Mouse (Mus musculus): ENCODE data around the gene Lrrc3c. TPM values are rescaled to one million over a fixed set of nuclear protein-coding genes. Genes with fewer than 3 reads are reported as not detected.

Lrrc3c gene
- polyA plus RNA-seq (2012) = not detected in 2 replicates

DNA sequence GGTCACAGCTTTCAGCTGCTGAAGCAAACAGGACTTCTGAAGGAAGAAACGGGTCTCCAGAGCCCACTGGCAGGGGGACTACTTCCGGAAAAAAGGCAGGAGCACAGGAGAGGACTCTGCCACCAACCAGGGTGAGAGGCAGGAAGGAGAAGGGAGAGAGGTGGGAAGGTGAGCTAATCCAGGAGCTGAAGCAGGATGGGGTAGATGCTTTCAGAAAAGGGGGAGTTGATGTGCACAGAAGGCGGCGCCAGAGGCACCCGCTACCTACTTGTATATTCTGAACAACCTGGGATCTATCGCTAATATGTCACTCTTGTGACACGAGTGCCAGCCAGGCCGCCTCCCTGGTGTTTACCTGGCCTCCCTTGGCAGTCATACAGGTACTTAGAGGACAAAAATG, at the start of gene Lrrc3c:
Gene Lrrc3c (plus strand): TSS at position 301 of the 400 bp plus-strand sequence.
- no peak for TF ChIP-seq GATA1 (IDR thresholded peaks at IDR 0.05; ENCODE audit: low read length)

DNA sequence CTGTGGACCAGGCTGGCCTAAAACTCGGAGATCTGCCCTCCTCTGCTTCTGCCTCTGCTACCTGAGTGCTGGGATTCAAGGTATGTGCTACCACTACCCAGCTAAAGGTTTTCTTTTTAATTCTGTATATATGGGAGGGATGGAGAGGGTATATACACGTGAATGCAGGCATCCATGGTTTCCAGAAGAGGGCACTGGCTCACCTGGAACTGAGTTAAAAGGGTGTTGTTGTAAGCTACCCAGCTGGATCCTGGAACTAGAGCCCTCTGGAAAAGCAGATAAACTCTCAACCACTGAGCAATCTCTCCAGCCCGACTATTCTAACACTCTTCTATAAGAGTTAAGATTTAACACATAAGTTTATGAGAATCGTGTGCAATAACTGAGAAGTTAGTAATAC, 48.7 kb upstream of the Lrrc3c start:
- no peak for TF ChIP-seq GATA1 (IDR thresholded peaks at IDR 0.05; ENCODE audit: low read length)

DNA sequence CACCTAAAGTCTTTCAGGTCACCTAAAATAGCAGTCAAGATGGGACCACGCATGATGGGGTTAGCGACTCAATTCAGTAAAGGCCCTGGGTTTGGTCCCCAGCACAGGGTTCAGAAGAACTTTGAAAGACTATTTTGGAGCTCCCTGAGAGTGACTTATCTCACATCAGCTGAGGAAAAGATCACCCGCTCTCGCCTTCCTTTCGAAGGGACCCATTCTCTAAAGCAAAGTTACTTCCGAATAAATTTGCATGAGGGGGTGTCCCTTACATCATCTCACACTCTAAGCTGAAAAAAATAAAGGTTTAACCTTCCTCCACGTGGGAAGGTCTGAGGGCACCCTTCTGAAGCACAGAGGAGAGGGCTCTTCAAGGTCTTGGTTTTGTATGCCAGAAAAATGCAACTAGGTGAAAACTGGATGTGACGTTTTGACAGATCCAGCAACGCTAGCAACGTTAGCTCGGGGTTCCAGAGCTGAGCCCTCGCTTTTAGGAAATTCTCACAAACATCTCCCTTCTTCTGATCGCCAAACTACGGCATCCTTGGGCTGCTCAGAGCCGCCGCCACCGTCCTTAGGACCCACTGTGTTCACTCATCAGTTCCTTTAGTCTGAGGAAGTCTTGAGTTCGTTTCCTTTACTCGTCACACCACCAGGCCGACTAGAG, 47.6 kb upstream of the Lrrc3c start:
- no peak for TF ChIP-seq GATA1 (IDR thresholded peaks at IDR 0.05; ENCODE audit: low read length)

DNA sequence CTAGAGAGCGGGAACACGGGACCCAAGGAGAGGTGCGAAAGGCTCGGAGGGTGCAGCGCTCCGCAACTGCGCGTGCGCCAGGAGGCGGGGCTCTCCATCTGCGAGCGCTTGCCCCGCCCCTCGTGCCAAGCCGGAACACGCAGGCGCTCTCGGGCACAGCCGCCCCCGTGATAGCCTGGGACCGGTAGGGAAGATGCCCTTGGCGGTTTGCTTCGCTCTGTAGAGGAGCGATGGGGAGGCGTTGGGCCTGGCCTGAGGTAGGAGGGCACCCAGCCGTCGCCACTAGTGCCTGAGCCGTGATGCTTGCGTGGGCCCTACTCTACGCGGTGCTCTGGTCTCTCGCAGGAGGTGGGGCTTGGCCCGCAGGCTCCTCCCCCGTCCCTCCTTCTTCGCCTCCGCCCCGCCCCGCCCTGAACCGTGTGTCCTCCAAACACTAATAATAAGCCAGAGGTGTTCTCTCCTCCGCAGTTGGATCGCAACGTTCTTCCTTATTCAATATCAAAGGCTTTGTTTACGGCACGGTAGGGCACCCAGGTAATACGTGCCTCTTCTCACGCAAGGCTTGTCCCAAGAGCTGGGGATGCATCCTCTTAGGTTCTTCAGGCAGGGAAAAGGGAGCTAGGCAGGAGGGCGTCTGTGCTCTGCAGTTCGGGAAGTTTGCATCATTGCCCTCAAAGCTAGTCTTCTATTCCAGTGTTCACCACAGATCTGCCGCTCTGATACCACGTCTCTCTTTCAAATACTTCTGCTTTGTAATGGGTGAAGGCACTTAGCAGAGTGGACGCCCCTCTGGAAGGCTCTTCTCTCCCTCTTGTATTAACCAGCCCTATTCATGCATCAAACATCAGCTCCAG, 46.9 kb upstream of the Lrrc3c start, which contains the start of gene Zpbp2:
Gene Zpbp2 (plus strand): TSS at position 123 of the 854 bp plus-strand sequence.
- peak; percentile 86 for TF ChIP-seq GATA1 (IDR thresholded peaks at IDR 0.05; ENCODE audit: low read length)

DNA sequence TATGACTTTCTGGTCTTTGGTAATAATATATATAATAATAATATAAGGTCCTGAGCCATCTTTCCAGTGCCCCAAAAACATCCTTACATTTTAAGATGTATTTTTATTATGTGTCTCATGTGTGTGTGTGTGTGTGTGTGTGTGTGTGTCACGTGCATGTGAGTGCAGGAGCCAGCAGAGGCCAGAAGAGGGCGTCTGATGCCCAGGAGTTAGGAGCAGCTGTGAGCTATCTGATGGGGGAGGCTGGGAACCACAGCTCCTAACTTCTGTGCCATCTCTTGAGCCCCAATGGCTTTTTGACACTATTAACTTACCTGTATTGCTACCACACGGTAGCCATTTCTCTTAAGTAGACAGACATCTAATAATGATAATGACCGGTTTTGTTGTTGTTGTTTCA, 44.1 kb upstream of the Lrrc3c start:
- TF ChIP-seq GATA1 (IDR thresholded peaks at IDR 0.05; ENCODE audit: low read length) = no peak

DNA sequence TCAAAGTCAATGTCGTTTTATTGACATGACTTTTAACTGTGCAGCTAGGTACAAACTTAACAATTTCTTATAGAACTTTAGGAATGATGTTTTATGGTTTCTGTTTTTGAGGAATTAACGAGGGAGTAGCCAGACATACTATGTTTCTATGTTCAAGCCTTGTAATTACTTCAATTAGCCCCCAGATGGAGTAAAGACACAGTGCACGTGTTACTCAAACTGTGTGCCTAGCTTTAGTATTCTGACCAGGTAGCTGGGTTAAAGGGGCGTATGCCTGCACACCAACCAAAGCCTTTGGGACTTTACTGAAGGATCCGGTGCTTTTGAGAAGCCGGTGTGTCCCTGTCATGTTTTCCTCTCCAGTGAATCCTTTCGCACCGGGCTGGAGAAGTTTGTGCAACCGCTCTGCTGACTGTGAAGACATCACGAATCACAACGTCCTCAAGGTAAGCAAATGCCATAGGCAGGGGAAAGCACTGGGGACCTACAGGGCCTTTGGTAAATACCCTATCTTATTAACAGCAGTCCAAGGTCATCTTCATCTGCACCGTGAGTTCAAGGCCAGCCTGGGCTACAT, 42.9 kb upstream of the Lrrc3c start:
- no peak for TF ChIP-seq GATA1 (IDR thresholded peaks at IDR 0.05; ENCODE audit: low read length)

DNA sequence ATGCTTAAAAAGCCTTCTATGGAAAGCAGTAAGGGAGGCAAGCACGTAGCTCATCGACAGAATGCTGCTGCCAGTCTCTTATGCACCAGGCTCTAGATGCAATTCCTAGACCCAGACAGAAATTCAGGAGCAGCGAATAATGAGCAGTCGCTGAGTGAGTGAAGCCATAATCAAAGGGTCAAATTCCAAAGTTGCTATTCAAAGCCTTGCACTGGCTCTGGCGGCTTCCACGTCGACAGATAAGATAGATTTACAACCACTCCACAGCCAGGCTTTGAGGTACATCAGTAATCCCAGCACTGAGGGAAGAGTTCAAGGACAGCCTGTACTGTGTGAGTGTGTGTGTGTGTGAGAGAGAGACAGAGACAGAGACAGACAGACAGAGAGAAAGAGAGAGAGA, 37.1 kb upstream of the Lrrc3c start:
- no peak for TF ChIP-seq GATA1 (IDR thresholded peaks at IDR 0.05; ENCODE audit: low read length)

DNA sequence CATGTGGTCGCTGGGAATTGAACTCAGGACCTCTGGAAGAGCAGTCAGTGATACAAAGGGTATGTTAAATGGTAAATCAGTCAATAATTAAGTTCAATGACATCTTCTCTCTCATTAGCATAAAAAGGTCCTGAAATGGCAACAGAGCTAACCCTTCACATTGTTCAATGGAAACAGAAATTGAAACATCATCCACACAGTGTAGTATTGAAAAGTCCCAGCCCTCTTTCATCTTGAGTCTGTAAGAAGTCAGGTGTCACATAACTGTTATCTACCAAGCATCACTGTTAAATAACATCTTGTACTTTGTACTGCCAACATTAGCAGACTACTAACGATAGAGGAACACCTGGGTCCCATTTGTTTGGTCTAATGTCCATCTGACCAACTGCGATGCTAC, 35.1 kb upstream of the Lrrc3c start:
- no peak for TF ChIP-seq GATA1 (IDR thresholded peaks at IDR 0.05; ENCODE audit: low read length)

DNA sequence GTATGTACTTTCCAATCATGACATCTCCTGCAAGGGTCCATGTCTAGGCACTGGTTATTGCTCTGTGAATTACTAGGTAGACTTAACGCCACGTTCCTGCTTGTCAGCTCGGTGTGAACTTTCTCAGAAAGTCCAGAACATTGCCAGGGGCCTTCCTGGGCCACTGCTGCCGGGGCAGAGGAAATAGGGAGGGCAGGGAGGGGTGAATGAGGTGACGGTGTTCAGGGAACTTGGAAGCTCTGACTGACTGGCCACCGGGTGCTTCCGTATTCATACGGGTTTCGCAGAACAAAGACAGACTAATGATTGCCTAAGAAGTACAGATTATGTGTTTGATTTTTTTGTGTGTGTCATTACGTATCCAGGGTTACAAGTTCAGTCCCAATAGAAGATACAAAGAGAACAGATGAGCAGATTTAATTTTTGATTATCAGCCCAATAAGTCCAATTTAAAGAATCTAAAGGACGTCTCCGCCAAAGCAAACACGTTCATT, 34.1 kb upstream of the Lrrc3c start:
- no peak for TF ChIP-seq GATA1 (IDR thresholded peaks at IDR 0.05; ENCODE audit: low read length)

DNA sequence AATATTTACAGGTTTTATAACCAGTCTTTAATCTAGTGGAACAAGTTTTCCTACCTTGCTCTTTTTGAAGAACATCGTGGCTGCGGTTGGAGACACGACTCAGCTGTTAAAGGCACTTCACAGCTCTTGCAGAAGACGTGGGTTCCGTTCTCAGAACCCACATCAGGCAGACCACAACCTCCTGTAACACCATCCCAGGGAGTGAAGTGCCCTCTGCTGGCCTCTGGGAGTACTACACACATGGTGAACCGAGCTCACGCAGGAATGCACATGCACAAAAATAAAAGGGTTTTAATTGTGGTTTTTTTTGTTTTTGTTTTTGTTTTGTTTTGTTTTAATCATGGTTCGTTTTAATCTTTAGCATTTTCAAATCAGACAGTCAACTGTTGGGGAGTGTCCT, 29.8 kb upstream of the Lrrc3c start:
- TF ChIP-seq GATA1 (IDR thresholded peaks at IDR 0.05; ENCODE audit: low read length) = no peak

DNA sequence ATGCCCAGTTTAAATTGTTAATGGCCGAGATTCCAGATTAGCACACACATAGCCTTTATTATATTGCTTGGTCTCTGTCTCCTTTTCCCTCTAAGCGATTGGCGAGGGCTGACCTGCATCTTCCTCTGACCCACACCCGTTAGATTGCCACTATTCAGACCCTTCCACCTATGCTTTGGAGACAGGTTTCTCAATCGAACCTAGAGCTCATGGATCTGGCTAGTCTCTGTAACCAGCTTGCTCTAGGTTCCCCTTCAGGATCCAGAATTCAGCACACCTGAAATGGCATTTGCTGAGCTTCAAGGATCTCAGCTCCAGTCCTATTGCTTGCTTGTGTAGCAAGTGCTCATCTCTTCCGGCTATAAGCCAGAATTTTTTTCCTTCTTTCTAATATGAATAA, 28.6 kb upstream of the Lrrc3c start:
- TF ChIP-seq GATA1 (IDR thresholded peaks at IDR 0.05; ENCODE audit: low read length) = no peak

DNA sequence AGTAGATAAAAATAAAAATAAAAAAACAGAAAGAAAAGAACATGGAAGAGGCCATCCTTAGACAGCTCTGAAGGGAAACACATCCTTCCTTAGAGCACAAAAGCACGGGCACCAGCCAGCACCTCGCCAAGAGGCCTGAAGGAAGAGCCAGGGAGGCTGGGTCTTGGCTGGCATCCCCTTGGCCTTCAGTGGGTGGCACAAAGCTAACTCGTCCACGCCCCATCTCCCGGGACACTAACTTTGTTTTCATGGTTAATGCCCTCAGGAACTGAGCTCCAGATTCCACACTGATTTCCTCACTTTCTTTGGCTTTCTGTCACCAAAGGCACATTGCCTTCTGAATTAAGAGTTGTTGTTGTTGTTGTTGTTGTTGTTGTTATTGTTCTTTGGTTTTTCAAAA, 20.3 kb upstream of the Lrrc3c start:
- no peak for TF ChIP-seq GATA1 (IDR thresholded peaks at IDR 0.05; ENCODE audit: low read length)

DNA sequence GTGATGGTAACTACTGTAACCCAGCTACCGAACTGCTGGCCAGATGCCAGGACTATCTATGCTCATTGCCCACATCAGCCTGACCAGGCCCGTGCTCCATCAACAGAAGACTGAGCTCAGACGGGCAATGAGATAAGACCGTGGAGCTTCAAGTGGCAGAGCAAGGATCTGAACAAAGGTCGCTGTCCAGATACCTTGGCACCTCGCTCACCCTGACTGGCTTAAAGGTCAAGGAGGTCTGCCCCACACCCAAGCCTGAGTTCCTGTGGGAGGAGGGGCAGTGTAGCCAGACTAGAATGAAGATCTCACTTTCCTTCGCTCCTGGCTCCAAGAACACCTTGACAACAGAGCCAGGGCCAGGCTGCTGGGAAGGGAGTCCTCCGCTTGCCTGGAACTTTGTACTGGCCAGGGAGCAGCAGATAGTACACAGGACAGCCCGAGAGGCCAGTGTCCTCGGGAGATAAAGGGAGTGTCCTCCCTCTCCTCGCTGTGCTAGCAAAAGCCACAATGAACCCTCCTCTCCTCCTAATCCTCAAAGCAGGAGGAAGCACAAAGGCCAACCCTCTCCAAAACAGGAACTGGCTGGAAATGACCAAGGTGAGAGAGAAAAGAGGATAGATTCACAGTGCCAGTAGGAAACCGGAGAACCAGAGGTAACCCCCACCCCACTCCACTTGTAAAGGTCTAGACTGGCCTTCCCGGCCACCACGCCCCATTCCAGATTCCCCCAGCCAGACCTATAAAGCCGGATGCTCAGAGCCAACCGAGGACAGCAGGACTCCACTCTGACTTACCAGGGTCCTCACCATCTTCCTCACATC, 17.6 kb upstream of the Lrrc3c start:
- TF ChIP-seq GATA1 (IDR thresholded peaks at IDR 0.05; ENCODE audit: low read length) = peak; percentile 40

DNA sequence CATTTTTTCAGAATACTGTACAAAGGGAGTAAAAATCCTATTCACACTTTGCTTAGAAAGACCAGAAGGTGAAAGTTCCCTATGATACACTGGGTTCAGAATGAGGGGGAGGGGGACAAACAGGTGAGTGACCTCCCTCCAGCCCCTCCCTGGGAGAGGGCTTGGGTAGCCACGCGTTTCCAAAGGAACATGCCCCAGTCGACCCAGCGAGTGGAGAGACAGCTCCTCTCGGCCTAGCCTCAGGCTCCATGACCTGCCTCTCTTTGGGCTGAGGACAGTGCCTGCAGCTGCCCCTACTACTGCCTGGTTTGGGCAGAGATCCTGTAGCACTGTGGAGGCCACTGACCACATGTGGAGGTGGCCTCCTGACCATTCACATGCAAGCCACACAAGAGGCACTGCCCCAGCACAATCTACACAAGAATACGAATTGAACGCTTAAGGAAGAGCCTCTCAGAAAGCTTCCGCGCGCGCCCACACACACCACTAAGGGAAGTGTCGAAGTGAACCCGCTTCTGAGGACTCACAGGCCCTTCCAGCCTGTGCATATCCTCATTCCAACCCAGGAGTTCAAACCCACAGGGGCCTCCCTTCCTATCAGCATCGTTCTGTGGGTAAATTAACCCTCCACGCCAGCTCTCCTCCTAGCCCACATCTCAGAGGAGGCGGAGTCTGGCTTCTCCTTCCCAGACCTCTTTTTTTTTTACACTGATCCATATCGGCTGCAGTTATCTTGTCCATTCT, 16.6 kb upstream of the Lrrc3c start:
- no peak for TF ChIP-seq GATA1 (IDR thresholded peaks at IDR 0.05; ENCODE audit: low read length)

DNA sequence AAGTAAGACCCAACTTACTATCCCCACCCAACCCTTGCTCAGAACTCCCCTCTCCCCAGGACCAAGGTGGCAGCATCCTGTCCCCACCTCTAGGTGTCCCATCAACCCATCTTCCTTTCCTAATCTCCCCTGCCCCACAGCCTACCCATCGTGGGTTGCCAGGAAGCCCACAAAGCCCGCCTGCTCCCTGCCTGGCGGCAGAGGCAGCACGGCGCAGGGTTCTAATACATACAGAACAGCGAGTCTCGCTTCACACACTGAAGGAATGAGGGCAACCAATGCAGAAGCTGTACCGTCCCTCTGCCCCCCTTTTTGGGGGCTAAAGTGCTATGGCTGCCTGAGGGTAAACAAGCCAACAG, 16.1 kb upstream of the Lrrc3c start:
- no peak for TF ChIP-seq GATA1 (IDR thresholded peaks at IDR 0.05; ENCODE audit: low read length)
